Mouse (Mus musculus) brain, adult 2 months (tissue): Measurements from ENCODE around the gene Prkg2.
A peak's percentile ranks its signal among the peaks of the same experiment; 100 is the strongest.

ENCODE experiments used
- DNase-seq: peaks from one replicate; pipeline ENCODE4 v3.0.0; 2011; ENCODE audit warnings: low read depth, low spot score

Prkg2 gene

DNA sequence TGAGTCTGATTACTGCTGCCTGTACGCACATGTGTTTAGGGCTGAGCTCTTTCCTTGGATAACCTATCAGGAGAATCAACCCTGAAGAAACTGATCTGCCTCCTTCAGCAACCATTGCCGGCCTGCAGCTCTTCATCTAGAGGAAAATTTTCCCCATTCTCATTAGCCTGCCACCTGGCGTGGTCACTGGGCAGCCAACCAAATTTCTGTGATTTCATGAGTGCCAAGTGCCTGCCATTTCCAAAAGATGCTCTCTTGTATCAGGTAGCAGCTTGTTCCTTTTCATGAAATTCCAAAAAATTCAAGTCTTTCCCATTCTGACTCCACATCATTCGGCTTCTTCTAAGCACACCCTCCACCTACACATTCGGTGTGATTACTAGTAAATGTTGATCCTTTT is 136.2 kb downstream of the Prkg2 start:
- DNase-seq = peak; percentile 68

DNA sequence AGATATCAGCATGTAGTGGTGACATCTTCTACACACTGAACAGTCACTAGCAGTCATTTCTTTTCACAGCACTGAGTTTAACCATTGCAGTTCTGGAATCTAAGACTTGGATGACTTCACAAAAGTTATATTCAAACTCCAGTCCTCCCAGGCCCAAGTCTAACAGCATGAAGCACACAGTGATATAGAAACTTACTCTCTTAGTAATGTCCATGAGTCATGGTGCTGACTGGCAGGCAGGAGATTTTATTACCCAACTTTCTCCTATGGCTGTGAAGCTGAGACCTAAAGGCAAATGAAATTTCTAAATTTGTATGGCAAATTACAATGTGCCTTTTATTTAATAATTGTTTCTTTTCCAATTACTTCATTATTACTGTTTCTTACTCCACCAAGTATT is 139.2 kb downstream of the Prkg2 start:
- no peak for DNase-seq

DNA sequence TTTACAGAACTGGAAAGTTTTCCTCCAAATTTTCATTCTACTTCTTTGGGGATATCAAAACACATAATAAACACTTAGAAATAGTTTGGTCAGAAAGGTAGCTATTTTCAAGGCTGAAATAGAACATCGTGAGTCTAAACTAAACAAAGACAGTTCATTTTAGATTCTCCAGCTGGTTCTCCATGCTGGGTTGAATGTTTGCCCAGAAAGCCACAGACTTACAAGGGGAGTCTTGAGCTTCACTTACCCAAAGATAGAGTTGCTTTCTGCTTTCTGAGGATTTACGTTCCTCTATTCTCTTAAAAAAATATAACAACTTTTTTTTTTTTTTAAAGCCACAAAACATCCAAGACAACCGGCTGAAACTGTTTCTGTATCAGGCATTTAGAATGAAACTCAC is 142.9 kb downstream of the Prkg2 start:
- DNase-seq = peak; percentile 63

DNA sequence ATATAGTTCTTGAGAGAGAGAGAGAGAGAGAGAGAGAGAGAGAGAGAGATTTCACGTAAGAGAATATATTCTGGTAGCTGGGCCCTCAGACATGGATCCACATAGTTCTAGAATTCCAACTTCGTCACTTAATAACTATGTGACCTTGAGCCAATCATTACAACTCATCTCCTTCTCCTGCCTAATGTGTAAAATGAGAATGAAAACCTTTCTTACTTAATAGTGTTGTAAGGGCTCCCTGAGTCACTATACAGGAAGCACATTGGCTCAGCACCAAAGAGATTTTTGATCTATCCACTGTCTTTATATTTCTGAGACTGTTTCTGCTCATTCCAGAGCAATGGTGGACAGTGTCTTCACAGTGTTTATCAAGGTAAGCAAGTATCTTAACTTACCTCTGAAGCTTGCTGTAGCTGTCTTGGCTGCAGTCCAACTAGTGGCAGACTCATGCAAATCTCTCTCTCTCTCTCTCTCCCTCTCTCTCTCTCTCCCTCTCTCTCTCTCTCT is 146.6 kb downstream of the Prkg2 start:
- no peak for DNase-seq

DNA sequence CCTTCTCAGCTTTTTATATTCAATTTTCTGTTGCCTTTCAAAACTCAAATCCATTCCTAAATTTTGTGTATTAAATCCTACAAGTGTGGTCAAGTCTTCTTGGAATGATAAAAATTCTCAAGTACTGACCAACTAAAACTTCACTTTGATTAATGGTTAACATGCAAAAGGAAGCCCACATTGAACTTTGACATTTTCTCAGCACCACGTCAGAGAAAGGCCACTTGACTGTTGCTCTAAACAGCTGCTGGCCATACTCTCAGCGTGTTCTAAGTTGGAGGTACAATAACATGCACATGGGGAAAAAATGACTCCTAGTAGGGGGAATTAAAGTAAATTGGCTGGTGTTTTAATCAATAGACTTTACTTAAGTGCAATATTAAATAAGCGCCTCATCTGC is 155.1 kb downstream of the Prkg2 start:
- DNase-seq = no peak
